ENCODE assay signal across 7 mouse cellular contexts in the genomic region with DNA sequence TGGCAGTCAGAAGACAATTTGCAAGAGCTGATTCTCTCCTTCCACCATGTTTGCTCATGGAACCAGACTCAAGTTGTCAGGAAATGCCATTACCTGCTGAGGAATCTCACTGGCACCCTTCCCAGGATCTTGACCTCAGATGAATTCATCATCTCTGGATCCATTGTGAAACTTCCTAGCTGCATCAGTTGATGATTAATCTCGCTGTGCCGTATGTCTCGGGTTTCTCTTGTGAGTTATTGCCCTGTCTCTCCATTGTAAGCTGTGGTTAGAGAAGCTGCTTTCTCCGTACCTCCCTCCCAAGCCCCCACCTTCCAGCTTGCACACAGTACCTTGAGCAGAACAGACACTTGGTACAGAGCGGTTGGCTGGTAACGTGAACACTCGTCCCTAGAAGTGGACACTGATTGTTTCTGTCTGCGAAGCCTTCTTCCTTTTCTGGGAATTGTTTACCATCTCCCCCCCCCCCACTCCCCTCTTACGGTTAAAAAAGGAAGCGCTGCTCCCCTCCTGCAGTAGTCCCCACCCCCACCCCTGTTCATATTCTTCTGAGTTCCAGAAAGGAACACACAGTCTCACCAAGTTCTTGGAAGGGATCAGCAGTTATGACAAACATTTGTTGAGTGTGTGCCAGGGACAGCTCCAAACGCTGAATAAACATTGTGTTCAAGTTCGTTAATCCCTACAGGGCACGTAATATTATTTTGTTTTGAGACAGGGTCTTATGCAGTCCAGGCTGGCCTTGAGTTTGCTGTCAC. TPM values are rescaled to one million over a fixed set of nuclear protein-coding genes. Genes with fewer than 3 reads are reported as not detected.
A peak's percentile ranks its signal among the peaks of the same experiment; 100 is the strongest.
DNase-seq lines count a peak whose midpoint lies in the region; ATAC-seq and TF ChIP-seq lines count a peak whose summit lies in the region.

No protein-coding gene starts in this region.

- H3K4me1 ChIP-seq in kidney, embryonic 14.5 days (ENCODE audit: control insufficient read depth, insufficient read depth, low read length): peaks cover 10% of the 10 kb centered on the region; the same call in 1 of the 2 replicates

- DNase-seq in 416B (ENCODE audit: low read depth) (peak; percentile 49), NIH3T3 (ENCODE audit: low read depth) (peak; percentile 98)
- no peak for DNase-seq in left cerebral cortex, postnatal 14 days (ENCODE audit: low spot score in 2 of 2)
- no peak for DNase-seq in frontal cortex, postnatal 10 days (ENCODE audit: low spot score in 2 of 2)

- WGBS in kidney, embryonic 14.5 days: 19% methylated on average over 13 of the region's 13 CpGs

- H3K4me2 ChIP-seq in kidney, embryonic 14.5 days (replicated peaks; ENCODE audit: low read depth, low read length): peak overlapping the region; percentile 17; the same call in 1 of the 2 replicates
- peak overlapping the region; percentile 71 for H3K4me2 ChIP-seq in myocyte (ENCODE audit: low read depth)

- H3K79me2 ChIP-seq in myocyte (ENCODE audit: control insufficient read depth, insufficient read depth): no peaks in the 10 kb centered on the region

- peak; percentile 30; the same call in 1 of the 2 replicates for ATAC-seq in granulocyte monocyte progenitor cell, adult 5-6 weeks (replicated peaks; ENCODE audit: poor library complexity, severe bottlenecking)
- peak; percentile 75 for ATAC-seq in kidney, embryonic 14.5 days (ENCODE audit: low FRiP score, low TSS enrichment)

- peak overlapping the region; percentile 59 for H3K27ac ChIP-seq in kidney, embryonic 14.5 days (ENCODE audit: low read depth, low read length)

- no peak overlapping the region for H3K9ac ChIP-seq in kidney, embryonic 14.5 days (ENCODE audit: low read depth, low read length)

- no peaks in the 10 kb centered on the region for H3K36me3 ChIP-seq in kidney, embryonic 14.5 days (ENCODE audit: control insufficient read depth, insufficient read depth, low read length)
- no peaks in the 10 kb centered on the region for H3K36me3 ChIP-seq in myocyte (ENCODE audit: control insufficient read depth, insufficient read depth)

- no peaks in the 10 kb centered on the region for H3K27me3 ChIP-seq in kidney, embryonic 14.5 days (ENCODE audit: control insufficient read depth, insufficient read depth, low read length)
- no peaks in the 10 kb centered on the region for H3K27me3 ChIP-seq in myocyte (ENCODE audit: control insufficient read depth, insufficient read depth, insufficient read length)

- H3ac ChIP-seq in myocyte (ENCODE audit: control insufficient read depth, insufficient read length): no peak overlapping the region

- H3K4me3 ChIP-seq in kidney, embryonic 14.5 days (ENCODE audit: low read length): no peak overlapping the region
- no peak overlapping the region for H3K4me3 ChIP-seq in myocyte

- no peak for TF ChIP-seq POLR2A in myocyte (IDR thresholded peaks at IDR 0.05; ENCODE audit: insufficient read length, low read depth)

- peaks cover 6% of the 10 kb centered on the region; the same call in 1 of the 2 replicates for H3K9me3 ChIP-seq in kidney, embryonic 14.5 days (ENCODE audit: control insufficient read depth, low read length)

- intact Hi-C loops in left cerebral cortex, postnatal 14 days (cut with DNase I): no loop called here

TF ChIP-seq in myocyte, 11 proteins besides CTCF, POLR2A, EP300 and RAD21:
- TF ChIP-seq POLR2AphosphoS2 (IDR thresholded peaks at IDR 0.05; ENCODE audit: insufficient read length, low read depth) (no peak), TCF12 (IDR thresholded peaks at IDR 0.05; ENCODE audit: insufficient read depth, poor library complexity, severe bottlenecking) (peak; percentile 36), E2F4 (IDR thresholded peaks at IDR 0.05; ENCODE audit: insufficient read depth) (no peak), MYOD1 (IDR thresholded peaks at IDR 0.05; ENCODE audit: control insufficient read depth in 1 of 3, insufficient read length in 2 of 3, low read depth in 2 of 3) (peak in 1 of 3 experiments; percentile 31), TCF3 (IDR thresholded peaks at IDR 0.05; ENCODE audit: insufficient read length, low read depth) (no peak), CEBPB (IDR thresholded peaks at IDR 0.05; ENCODE audit: insufficient read depth, poor library complexity, severe bottlenecking) (peak; percentile 99), SRF (IDR thresholded peaks at IDR 0.05; ENCODE audit: control insufficient read depth, insufficient read length, low read depth) (no peak), MAX (IDR thresholded peaks at IDR 0.05; ENCODE audit: low read depth) (no peak), MYOG (IDR thresholded peaks at IDR 0.05; ENCODE audit: control insufficient read depth in 1 of 3, insufficient read depth in 1 of 3, insufficient read length in 2 of 3, low read depth in 2 of 3) (no peak), USF1 (IDR thresholded peaks at IDR 0.05; ENCODE audit: low read depth) (no peak), REST (IDR thresholded peaks at IDR 0.05; ENCODE audit: insufficient read depth, insufficient read length) (no peak)

RNA-seq across cellular contexts. Expression of a gene that starts 12.5 kb away (rescaled TPM):
- total RNA-seq in granulocyte monocyte progenitor cell, adult 5-6 weeks (2014; fragmentation: Nextera tagmentation): not detected in 2 replicates
- not detected in 2 replicates for total RNA-seq in granulocyte monocyte progenitor cell, adult 5-6 weeks (2017)
- polyA plus RNA-seq in kidney, embryonic 14.5 days (2014; fragmentation: Nextera tagmentation; extraction: Ambion mirVana): 0.71 and 1.0 TPM in 2 replicates
- 0.44 TPM for polyA plus RNA-seq in myocyte (2012; fragmentation: generic; extraction: Trizol)
- total RNA-seq in left cerebral cortex, postnatal 14 days (2021): 10 to 100 TPM; 20.9 to 21.0 TPM

RNA-seq across cellular contexts. Expression of a gene that starts 57.2 kb away (rescaled TPM):
- 30.9 and 36.9 TPM in 2 replicates for total RNA-seq in granulocyte monocyte progenitor cell, adult 5-6 weeks (2014; fragmentation: Nextera tagmentation)
- 11.1 and 12.6 TPM in 2 replicates for total RNA-seq in granulocyte monocyte progenitor cell, adult 5-6 weeks (2017)
- 23.1 and 28.2 TPM in 2 replicates for polyA plus RNA-seq in kidney, embryonic 14.5 days (2014; fragmentation: Nextera tagmentation; extraction: Ambion mirVana)
- polyA plus RNA-seq in myocyte (2012; fragmentation: generic; extraction: Trizol): 36.0 TPM
- total RNA-seq in left cerebral cortex, postnatal 14 days (2021): 10 to 100 TPM; 58.0 to 66.8 TPM

Comparison
In these comparisons a context has a peak if more than half of its experiments do, and no peak if none do; other contexts are left out.
1. DNase-seq: peak in 416B (single experiment) and NIH3T3 (single experiment); none in left cerebral cortex, postnatal 14 days (0 of 2) and frontal cortex, postnatal 10 days (0 of 2).
2. RNA of a gene that starts 12.5 kb away (total RNA-seq): 20.9 to 21.0 TPM in left cerebral cortex, postnatal 14 days; not detected in granulocyte monocyte progenitor cell, adult 5-6 weeks; every median in the first group is over 10 times any median in the second.